Mouse (Mus musculus): ENCODE results near the gene Hbq1b.

Hbq1b gene

DNA sequence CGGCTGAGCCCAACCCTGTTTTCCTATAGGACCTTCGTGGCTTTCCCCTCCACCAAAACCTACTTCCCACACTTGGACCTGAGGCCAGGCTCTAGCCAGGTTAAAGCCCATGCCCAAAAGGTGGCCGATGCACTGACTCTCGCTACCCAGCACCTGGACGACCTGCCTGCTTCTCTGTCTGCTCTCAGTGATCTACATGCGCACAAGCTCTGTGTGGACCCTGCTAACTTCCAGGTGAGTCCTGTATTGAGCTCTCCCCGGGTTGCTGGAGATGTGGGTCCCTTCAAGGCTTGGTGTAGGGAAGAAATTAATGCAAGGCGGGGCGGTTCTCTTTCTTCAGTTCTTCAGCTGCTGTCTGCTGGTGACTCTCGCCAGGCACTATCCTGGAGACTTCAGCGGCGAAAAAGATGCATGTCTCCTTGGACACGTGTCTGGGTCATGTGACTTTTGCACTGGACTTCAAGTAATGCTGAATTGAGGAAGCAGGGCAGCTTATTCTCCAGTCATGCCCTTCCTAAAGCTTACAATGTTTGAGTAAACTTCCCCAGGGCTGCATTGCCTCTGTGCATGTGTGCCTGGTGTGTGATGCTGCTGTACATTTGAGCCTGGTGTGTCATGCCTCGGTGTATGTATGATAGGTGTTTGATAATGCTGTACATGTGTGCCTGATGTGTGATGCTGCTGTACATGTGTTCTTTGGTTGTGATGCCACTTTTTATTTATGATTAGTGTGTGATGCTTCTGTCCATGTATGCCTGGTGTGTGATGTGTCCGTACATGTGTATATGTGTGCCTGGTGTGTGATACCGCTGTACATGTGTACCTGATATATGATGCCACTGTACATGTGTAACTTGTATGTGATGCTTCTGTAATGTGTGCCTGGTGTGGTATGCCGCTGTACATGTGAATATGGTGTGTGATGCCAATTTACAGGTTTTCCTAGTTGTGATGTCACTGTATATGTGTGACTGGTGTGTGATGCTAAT lies 13.8 kb downstream of the Hbq1b start:
- in situ Hi-C loops (cut with MboI), result no loop called here

DNA sequence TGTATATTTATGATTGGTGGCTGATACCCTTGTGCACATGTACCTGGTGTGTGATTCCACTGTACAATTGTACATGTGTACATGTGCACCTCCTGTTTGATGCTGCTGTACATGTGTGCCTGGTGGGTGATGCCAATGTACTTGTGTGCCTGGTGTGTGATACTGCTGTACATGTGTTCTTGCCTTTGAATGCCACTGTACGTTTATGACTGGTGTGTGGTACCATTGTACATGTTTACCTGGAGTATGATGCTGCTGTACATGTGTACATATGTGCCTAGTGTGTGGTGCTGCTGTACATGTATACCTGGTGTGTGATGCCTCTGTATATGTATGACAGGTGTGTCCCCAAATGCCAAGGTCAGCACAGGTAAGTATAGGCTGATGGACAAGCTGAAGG lies 14.7 kb downstream of the Hbq1b start:
- in situ Hi-C loops (cut with MboI), result no loop called here

DNA sequence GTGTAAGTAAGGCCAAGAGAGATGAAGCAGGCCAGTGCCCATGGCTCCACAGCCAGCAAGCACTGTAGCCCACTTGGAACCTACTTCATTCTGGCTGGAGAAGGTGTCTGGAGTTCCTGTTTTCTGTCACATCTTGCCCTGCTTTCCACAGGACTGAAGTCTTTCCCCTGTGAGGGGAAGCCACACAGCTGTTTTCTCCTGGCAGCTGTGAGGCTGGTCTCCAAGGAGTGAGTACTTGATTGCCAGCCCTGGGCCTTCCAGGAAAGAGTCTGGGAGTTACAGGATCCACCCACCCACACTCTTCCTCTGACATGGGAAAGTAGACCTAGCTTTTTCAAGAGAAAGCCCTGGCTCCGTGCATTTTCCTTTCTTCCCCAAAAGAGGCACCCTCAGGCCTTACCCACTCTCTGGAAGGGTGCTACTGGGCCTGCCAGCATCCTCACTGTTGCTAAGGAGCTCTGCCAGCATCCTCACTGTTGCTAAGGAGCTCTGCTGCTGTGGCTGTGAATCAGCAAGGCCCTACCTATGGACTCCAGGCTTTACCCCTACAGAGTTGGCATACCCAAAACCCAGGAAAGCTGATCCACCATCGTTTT lies 16.2 kb downstream of the Hbq1b start:
- in situ Hi-C loops (cut with MboI), result no loop called here

DNA sequence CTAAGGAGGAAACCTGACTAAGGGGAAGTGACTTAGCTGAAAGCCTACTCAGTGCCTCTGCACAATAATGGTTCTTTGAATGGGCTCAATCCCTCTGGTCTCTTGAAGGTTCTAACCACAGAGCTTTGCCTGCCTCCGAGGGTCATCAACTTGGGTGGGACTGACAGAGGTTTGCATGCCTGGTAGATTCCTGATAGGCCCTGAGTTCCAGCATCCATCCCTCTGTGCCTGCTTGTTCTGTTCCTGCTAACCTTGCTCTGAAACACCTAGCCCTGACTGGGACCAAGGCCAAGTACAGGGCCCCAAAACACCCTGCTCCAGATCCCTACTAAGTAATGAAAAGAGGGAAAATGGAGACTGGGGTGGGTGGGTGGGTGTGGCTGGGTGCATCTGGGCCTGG lies 16.7 kb downstream of the Hbq1b start:
- in situ Hi-C loops (cut with MboI), result no loop called here

DNA sequence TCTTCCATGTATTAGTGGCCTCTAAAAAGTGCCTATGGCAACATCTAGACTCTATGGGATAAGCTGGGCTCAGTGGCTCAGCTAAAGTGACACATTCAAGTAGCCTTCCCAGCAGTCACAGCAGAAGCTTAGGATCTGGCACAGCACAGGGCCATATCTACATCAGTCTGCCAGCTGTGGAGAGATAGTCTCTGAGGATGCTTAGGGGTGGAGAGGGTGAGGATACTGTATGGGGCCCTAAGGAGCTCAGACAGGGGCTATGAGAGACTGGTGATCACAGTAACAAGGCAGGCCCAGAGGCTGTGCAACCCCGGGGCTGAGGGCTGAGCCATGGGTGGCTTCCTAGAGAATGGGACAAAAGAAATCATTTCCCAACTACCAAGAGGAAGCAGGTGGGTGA lies 20.2 kb downstream of the Hbq1b start:
- in situ Hi-C loops (cut with MboI), result no loop called here

DNA sequence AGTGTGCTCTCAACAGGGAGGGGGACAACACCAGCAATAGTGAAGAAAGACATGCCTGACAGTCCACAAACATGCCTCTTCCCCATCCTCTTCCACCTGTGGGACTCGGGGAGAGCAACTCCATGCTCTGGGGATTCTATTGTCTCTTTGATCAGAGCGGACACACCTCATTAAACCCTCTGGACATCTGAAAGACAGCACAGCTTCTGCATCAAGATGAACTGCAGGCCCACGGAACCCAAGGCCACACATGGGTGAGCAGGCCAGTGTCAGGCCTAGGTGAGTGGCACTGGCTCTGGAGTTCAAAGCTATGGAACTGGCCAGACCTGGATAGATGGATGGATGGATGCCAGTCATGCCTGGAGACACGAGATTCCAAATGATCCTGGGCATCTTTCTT lies 22.7 kb downstream of the Hbq1b start:
- in situ Hi-C loops (cut with MboI), result no loop called here

DNA sequence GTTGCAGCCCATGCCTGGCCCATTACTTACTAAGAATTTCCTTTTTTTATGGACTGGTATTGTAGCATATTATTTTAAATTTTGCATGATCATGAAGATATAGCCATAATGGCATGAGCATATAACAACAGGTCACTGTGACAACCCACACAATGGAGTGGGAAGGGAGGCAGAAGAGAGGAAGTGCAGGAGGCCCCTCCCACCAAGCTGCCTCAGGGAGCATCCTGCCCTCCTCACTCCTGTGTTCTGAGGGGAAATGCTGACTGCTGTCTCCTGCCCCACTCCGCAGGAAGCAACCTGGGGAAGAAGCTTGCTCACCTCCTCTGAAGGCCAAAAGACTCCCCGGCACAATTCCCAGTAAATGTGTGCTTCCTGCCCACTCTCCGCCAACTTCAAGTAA lies 23.2 kb downstream of the Hbq1b start:
- in situ Hi-C loops (cut with MboI), result no loop called here

DNA sequence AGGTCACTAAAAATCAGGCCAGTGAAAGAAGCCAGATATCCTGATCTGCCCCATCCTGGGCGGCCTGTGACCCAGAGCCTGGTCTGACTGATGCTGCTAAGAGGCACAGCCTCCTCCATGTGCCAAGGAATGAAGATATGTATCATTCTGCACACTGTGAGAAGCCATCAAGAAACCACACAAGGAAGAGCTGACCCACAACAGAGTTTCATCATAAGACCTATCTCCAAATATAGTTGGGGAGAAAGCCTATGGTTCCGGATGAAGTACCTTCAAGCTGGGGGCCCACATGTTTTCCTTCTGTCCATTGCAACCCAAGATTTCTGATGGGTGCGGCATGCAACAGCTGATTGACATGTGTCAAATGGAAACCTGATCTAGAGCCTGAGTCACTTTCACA lies 29.2 kb downstream of the Hbq1b start:
- in situ Hi-C loops (cut with MboI), result no loop called here

DNA sequence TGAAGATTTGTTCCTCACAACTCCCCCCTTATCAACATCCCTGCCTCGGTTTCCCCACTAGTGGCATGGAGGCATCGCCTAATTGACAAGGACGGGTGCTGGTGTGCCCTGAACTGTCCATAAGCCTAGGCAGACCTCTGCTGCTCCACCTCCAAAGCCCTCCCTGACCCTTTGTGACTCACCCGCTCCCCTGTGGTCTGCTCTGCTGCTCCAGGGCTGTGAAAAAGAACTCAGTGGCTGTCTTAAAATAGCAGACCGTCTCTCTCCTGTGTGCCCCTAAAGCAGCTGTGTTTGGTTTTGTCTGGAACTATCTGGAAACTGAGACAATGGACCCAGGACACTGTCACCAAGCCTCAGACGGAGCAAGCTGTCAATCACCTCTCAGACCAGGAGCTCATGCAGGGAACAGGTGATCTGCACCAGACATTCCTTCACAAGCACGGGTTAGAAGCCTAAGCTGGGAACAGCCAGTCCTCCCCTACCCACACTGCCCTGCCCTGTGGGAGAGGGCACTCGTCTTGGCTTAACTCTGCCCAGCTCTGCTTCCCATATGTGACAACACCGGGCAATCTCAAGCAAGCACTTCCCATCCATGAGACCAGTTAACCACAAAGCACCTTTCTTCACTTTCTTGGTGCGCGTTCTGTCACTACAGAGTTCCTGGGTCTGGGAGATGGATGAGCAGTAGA lies 33.9 kb downstream of the Hbq1b start:
- in situ Hi-C loops (cut with MboI), result no loop called here

DNA sequence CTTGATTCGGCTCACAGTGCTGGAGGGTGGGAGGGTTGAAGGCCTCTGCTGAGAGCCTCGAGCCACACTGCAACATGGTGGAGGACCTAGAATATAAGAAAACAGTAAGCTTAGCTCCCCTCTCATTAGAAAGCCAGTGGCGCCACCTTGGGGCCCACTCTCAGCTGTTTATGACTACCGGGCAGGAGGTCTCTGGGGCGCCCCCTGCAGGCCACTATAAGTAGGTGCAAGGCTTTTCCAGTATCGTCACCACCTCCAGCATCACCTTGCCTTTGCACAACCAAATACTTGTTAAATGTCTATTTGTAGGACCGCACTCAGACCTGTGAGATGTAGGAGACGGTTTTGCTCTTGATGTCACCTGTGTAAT lies 34.4 kb downstream of the Hbq1b start:
- in situ Hi-C loops (cut with MboI), result no loop called here

DNA sequence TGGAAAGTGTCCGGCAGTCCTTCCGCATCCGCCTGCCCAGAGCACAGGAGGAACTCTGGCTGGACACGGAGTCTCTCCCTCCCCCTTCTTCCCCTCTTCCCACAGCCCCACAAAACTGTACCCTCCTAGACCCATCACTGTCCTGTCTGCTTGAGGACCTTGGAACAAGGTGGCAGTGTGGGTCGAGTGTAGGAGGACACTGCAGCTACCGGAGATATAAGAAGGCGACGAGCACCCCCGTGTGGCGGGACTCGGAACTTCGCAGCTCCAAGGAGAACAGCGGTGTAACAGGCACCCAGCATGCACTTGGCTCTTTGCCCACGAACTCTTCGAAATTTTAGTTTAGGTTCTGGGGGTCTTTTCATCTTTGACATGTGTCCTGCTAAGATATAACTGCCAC lies 37.8 kb downstream of the Hbq1b start:
- in situ Hi-C loops (cut with MboI), result no loop called here

DNA sequence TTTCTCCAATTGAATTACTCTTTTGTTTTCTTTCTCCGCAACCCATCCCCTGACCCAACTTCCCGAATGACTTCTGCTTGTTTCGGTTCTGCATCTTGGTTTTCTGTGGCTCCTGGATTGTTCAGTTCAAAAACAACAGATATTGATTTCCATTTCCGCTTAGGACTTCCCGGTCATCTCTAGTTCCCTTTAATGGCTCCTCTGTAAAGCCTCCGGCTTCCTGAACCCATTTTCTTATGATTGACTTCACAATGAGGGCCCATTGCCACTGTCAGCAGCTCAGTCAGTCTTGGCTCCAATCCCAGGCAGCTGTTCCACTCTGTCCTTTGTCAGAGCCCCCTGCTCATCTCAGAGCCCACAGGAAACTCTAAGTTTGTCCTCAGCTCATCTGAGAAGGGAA lies 44.3 kb downstream of the Hbq1b start:
- in situ Hi-C loops (cut with MboI), result no loop called here

DNA sequence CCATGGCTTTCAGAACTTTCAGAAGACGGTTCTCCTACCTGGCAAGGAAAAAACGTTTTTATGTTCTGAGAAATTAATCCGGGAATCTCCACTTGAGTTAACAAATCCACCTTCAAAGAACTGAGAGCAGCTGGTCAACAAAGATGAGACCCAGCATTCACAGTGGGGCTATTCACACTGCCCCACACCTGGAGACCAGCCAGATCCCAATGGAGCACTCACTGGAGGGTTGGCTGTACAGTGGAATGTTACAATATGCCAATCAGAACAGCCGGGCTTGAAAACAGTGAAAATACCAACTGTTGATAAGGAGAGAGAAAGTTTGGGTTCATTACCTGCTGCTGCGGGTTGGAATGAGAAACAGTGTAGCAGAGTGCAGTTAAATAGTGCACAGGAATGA lies 45.1 kb downstream of the Hbq1b start:
- in situ Hi-C loops (cut with MboI), result no loop called here

DNA sequence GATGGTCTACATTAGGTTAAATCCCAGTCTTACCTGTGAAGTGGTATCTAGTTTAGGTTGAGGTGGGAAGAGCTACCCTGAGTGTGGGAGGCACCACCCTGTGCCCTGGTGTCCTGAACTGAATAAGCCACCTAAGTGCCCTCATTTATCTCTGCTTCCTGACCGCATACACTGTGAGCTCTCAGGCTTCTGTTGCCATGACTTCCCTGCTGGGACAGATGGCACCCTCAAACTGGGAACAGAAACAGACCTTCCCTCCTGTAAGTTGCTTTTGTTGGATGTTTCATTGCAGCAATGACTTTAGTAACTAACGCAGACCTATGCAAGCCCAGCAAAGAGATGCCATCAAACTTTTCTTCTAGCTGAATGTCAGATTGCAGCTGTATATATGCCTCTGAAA lies 46.5 kb downstream of the Hbq1b start:
- in situ Hi-C loops (cut with MboI), result no loop called here

DNA sequence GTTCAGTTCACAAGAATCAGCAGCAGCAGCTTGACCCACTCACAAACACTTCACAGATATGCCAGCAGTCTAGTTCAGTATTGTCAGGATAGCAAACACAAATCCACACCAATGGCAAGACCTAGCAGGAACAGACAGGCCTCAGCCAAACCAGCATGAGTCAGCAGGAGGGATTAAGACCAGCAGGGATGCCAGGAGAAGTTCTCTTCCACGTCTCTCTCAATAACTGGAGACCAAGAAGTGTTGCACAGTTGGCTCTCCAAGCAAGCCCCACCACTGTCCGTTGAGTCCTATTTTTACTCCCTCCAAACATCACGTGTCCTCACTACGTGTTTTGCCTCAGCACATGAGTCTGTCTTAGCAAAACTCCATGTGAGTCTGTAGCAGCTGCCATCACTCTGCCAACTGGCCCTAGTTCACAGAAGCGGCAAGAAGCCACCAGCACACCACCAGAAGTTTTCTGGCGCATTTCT lies 49.7 kb downstream of the Hbq1b start:
- in situ Hi-C loops (cut with MboI), result no loop called here

All from mature B cell (primary cell).